Mouse (Mus musculus) layer of hippocampus, adult 9-11 months (tissue): ENCODE measurements around the gene Ppig.
"Not testable (repeated sequence)": the region's sequence is repeated elsewhere in the genome, so short reads cannot be mapped to it uniquely, and the experiment has no call there.

ENCODE experiments used
- DNase-seq: peaks from one replicate; pipeline ENCODE4 v3.0.0; 2022

Gene Ppig

DNA sequence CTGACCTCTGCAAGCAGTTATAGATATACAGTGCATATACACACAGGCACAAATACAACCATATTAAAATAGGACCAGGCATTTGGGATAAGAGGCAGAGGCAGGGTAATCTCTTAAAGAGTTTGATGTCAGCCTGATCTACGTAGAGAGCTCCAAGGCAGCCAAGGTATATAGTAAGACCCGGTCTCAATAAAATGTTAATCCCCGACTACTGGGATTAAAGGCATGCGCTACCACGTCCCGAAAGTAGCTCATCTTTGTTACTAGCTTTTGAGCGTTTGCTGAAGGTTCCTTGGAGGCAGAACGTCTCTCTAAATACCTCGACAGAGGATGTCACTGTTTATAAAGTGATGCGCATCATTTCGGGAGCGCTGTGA, at the start of gene Ppig:
TSS of gene Ppig (plus strand) at position 273 of the 377 bp plus-strand sequence.
- DNase-seq = no peak

DNA sequence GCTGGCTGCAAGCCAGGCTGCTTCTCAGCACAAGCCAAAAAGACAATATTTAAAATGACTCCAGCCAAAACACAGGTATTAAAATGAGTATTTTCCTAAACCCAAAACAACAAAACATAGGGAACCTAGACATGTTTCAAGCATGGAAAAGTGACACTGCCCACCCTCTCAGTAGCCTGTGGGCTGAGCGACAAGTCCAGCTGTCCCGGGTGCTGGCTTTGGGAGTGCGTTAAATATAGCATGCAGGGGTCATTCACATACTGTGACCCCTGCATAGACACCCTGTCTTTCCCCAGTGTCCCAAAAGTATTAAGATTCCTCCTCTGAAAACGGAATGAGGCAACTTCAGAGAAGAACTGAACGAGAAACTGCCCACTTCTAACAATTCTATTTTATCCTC, 48.6 kb upstream of the Ppig start:
- DNase-seq = no peak

DNA sequence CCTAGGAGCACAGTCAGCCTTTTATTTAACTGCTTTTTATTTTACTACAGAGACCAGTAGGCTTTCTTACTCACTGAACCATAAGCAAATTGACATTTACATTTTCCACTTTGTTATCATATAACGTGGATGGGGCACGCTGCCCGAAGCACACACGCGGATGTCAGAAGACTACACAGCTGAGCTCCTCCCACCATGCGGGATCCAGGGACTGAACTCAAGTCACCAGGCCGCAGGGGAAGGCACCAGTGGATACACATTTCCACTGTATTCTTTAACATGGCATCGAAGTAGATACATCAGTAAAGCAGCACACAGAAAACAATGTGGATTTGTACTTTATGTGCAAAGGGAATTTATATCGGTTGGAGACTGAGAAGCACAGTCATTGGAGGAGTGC, 47.1 kb upstream of the Ppig start:
- no peak for DNase-seq

DNA sequence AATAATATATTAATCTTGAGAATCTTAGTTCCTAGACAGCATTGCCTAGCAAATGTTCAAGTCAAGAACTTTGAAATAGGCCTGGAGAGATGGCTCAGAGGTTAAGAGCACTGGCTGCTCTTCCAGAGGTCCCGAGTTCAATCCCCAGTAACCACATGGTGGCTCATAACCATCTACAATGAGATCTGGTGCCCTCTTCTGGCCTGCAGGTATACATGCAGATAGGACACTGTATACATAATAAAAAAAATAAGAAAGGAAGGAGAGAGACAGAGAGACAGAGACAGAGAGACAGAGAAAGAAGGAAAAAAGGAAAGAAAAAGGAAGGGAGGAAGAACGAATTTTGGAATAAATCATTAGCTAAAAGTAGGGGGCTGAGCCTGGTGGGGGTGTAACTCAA, 45.6 kb upstream of the Ppig start:
- no peak for DNase-seq

- not testable (repeated sequence) for DNase-seq
These were observed 45.1 kb upstream of the Ppig start for GRCm38 (mm10) chr2:69677215-69677614.

- DNase-seq = no peak
These were observed 42.4 kb upstream of the Ppig start for GRCm38 (mm10) chr2:69679990-69680389.

GRCm38 (mm10) chr2:69681931-69682330, 40.4 kb upstream of the Ppig start:
- DNase-seq = no peak

DNA sequence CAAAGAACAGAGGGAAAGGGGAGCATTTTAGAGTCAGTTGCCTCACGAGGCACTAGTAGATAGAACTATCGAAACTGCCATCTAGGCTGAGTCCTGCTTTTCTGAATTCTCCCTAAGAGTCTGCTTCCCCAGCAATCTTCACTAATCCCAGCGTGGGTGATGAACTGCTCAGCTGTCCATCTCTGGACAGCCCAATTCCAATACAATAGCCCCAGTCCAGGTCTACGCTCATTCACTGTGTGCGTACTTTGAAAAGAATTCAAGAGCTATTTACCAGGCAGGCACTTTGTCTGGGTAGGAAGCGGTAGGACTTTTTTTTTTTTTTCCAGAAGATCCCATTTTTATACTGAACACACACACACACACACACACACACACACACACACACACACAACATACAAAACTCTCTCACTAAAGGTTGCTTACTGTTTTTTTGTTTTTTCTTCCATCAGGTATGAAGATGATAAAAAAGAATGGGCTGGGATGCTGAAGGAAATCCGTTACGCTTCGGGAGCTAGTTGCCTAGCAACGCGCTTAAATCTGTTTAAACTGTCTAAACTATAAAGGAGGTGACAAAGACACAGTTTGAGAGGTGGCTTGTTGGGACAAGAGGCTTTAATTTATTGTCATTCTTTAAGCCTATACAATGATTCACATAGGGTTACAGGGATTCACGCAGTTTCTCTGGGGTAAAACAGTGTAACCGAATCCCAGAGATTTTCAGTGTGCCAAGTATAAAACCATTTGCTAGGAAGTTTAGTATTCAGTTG, 39.1 kb upstream of the Ppig start:
- DNase-seq = no peak

- no peak for DNase-seq
These were observed 37.9 kb upstream of the Ppig start for GRCm38 (mm10) chr2:69684488-69684887.

DNA sequence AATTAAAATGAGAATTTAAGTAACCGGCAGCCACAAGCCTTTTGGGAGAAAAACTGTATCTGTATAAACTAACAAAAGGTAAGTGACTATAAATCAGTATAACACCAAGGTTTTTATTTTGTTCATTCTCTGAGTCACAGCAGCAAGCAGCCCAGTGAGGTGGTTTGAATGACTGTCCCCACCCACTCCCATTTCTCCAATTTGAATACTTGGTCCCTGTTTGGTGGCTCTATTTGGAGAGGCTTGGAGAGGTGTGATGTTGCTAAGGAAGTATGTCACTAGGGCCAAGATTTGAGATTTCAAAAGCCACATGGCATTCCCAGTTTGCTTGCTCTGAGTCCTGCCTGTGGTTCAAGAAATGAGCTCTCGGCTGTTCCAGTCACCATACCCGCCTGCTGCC, 32.1 kb upstream of the Ppig start:
- no peak for DNase-seq

DNA sequence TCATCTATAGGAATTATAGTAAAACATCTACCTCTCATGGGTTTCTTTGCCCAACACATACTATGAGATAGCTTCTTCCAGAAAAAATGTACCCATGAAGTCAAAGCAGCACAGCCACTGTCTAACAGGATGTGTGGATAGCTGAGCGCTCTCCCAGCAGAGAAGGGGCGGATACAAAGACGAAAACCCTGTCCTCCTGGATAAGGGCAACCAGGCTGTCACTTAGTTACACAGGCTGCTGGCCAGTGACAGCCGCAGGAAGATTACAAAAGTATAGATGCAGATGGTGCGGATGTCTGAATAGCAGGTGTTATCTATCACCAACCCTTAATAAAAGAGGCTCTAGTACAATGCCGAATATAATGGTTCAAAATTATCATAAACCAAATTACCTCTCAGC, 31.5 kb upstream of the Ppig start:
- no peak for DNase-seq

DNA sequence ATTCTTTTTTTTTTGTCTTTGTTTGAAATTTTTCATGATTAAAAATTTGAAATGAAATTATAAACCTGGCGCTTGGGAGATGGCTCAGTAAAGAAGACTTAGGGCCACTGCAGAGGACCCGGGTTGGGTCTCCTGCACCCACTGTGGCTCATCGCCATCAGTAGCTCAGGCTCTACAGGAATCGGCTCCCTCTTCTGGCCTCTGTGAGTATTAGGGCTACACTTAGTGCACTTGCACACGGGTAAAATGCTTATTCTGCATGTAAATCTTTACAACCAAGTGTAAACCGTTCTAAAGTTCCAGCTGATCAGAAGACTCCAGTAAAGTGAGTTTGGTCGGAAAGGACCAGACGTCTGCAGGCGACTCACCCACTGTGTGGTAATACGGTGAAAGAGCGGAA, 28.8 kb upstream of the Ppig start:
- no peak for DNase-seq

DNA sequence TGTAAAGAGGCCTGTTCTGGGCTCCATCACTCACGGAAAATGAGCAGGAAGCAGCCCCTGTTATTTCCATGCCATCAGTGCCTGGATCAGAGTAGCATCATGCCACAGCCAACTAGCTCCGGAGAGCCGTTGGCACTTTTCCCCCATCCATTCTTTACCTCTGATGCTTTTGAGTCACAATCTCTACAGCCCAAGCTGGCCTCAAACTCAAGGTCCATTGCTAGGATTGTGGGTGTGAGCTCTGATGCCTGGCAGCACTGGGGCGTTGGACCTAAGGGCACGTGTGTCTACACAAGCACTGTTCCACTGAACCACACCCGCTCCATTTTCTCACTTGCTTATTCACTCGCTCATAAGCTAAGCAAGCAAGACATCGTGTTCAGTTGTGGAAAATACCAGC, 21.9 kb upstream of the Ppig start:
- DNase-seq = no peak

- peak; percentile 12 for DNase-seq
These were observed 10.2 kb upstream of the Ppig start for GRCm38 (mm10) chr2:69712171-69712570.

GRCm38 (mm10) chr2:69712981-69713625, 9.2 kb upstream of the Ppig start, which contains the start of gene Fastkd1:
Fastkd1 (minus strand) TSS chr2:69713516.
- DNase-seq = peak; percentile 94

- no peak for DNase-seq
These were observed 8.7 kb upstream of the Ppig start for GRCm38 (mm10) chr2:69713626-69714014.

DNA sequence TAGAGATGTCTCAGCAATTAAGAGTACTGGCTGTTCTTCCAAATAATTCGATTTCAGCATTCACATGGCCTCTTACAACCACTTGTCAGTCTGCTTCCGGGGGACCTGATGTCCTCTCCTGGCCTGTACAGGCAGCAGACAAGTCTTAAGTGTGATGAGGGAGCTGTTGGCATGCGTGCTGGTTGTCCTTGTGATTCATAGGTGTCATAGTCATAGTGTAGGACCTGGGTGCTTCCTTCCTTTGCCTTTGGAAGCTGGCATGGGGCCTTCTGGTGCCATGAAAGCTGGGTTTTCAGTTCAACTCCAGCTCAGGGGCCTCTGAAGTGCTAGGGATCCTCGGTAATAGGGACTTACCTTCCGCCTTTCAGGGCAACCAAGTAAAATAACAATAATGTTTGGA, 8.2 kb upstream of the Ppig start:
- no peak for DNase-seq

GRCm38 (mm10) chr2:69716483-69716882, 5.9 kb upstream of the Ppig start:
- no peak for DNase-seq

DNA sequence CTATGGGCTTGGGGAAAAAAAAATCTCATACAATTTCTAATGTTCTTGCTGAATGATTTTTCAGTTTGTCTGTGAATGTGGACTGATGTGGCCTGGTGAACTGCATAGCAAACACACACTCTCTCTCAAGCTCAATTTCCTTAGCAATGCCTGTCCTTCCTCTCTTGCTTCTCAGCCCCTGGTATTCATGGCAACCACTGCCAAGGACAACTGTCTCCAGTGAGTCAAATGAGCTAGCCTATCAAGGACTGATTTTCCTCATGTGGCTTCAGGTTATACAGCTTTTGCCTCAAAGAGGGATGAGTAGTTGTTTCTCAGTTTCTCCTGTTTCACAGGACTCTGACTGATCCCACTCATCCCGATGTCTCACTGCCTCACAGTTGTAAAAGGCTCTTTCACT, 3.2 kb upstream of the Ppig start:
- DNase-seq = no peak

GRCm38 (mm10) chr2:69722650-69723518, 539 bp downstream of the Ppig start:
- DNase-seq = peak; percentile 93

- no peak for DNase-seq
These were observed 1.1 kb downstream of the Ppig start for GRCm38 (mm10) chr2:69723519-69723825.

- no peak for DNase-seq
These were observed 22.7 kb downstream of the Ppig start for GRCm38 (mm10) chr2:69745091-69745490.

GRCm38 (mm10) chr2:69760980-69761379, 38.6 kb downstream of the Ppig start:
- no peak for DNase-seq

GRCm38 (mm10) chr2:69763340-69763739, 41.0 kb downstream of the Ppig start:
- no peak for DNase-seq
